Mouse (Mus musculus): ENCODE results near the gene Pgpep1.

GRCm38 (mm10) chr8:70699116-70699833 is 39.1 kb upstream of the Pgpep1 start:
- TF ChIP-seq POLR2A (IDR thresholded peaks at IDR 0.05; ENCODE audit: low read depth, low read length) (no peak), CTCF (IDR thresholded peaks at IDR 0.05; ENCODE audit: extremely low read depth, insufficient read length, insufficient replicate concordance, low read depth, low read length) (no peak)
